Mouse (Mus musculus) heart, adult 2 months (tissue): ENCODE measurements around the gene Ctnnb1.

Experiments
- CTCF ChIP-seq: fragments of 200-600 bp; IDR thresholded peaks from 2 replicates; pipeline ENCODE4 v1.8.1; 2022; ENCODE audit warnings: antibody characterized with exemption, mild to moderate bottlenecking, moderate library complexity
- POLR2A ChIP-seq: fragments of 200-500 bp; IDR thresholded peaks from 2 replicates; pipeline ENCODE4 v1.6.1; 2011; ENCODE audit warnings: mild to moderate bottlenecking, low read depth, low read length, control low read depth; ENCODE audit not compliant: insufficient read depth

GRCm38 (mm10) chr9:120948832-120949231 is 19.8 kb downstream of the Ctnnb1 start:
- TF ChIP-seq CTCF (no peak), POLR2A (no peak)
